Mouse (Mus musculus) retina, adult 2 months (tissue): ENCODE measurements at regions not wholly inside any gene's neighbourhood (a gene's known extent, or its start where the extent isn't known, plus 50 kb on each side); places are given as distances from the start of the nearest gene placed in this dataset.

ENCODE experiments used
- DNase-seq: peaks from one replicate; pipeline ENCODE4 v3.0.0-alpha.2; 2012; ENCODE audit warnings: low read depth, low spot score

- no peak for DNase-seq
Measured at GRCm38 (mm10) chr11:24226755-24227154, 148.9 kb downstream of the Bcl11a start.

DNA sequence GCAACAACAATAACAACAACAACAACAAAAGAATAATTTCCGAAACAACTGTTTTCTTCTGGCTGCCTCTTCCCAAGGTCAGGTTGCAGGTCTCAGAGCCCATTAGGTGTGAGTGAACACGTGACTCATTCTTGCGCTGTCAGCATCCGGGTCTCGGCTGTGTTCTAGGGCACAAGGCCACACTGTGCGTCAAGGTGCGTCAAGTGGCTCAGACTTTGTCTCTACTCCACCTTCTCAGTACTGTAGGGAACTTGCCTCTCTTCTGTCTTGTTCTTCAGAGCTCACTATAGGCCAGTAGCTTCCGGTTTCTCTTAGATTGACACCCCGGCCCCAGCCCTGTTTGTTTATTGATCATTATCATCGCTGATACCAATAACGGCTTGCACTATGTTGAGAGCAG, 155.5 kb downstream of the Bcl11a start:
- DNase-seq, result no peak

DNA sequence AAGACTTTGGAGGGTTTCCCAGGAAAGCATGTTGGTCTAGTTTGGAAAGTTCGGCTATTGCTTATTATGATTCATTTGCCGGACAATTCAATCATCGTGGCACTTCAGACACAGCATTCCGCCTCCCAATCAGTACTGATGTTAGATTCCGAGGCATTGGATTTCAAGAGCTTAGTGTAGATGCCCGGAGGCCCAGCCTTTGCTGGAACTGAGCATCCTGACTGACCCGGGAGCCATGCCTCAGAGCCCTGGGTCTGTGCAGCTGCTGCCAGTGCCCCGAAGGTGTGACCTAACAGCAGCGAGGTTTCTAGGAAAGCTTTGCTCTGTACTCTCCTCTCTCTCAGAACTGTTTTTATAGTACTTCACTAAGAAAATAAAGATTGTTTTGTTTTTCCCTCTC, 156.0 kb downstream of the Bcl11a start:
- DNase-seq, result no peak

DNA sequence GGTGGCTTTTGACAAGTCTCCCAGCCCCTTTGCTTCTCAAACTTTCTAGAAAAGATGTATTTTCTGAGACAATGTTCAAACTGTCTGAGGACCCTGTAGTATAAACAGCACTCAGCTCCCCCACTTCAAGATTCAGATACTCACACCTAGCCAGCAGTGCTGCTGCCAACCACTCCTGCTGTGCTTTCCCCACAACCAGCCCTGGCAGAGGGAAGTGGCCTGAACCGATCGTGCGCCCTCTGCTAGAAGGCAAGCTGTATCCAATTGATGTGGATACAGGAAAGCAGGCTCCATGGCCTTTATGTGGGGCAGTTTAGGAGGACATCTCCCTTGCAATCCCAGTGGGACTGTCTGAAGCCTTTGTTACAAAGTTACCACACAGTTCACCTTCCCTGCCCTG, 156.6 kb downstream of the Bcl11a start:
- DNase-seq, result no peak

- no peak for DNase-seq
Measured at GRCm38 (mm10) chr11:24235326-24235725, 157.5 kb downstream of the Bcl11a start.

DNA sequence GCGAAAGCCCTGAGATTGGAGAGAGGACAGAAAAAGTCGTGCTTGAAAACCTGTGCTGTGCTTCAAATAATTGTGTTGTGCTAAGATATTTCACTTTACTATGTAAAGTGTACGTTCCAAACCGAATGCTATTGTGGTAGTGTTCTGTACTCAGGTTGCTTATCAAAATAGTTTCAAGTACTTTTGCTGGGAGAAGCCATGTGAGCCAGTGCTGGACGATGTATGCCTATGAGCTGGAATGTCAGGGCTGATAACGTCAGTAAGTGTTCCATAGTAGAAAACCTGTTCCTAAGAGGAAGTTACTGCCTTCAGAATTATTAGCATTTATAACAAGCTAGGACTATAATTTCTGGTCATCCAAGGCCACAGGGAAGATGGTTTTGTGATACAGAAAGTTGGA, 161.8 kb downstream of the Bcl11a start:
- no peak for DNase-seq

DNA sequence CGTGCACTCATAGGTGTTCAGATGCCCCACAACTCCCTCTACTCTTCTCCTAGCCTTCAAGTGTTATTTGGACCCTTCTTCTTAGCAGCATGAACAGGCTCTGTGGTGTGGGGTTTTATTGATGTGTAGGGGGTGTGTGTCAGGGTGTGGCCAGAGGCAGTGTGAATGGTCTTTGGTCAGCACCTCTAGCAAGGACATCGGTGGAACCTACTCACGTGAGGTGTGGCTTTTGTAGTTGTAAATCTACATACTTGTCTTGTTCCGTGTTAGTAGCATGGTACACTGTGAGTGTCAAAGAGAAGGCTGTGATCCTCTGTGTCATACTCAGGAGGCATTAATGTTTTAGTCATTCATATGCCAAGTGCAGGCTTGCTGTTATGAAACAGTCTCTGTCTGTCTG, 164.2 kb downstream of the Bcl11a start:
- DNase-seq, result no peak

GRCm38 (mm10) chr11:24242888-24243287, 165.0 kb downstream of the Bcl11a start:
- DNase-seq, result no peak

DNA sequence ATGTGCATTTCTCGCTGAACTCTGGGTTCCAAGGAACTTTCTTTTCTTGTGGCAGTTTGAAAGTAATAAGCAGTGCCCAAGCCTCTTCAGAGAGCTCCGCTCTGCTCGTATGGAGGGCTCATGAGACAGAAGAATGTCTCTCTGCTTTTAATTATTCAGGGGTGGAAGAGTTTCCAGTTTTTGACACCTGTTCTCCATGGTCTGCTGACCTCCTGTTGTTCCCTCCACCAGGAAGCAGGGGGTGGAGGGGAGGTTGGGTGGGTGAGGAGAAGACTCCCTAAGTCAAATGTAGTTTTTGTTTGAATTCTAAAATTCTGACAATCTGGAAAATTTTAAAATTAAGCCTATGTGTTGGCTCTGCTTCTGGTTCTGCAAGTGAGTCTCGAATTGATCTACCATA, 167.5 kb downstream of the Bcl11a start:
- DNase-seq, result no peak

DNA sequence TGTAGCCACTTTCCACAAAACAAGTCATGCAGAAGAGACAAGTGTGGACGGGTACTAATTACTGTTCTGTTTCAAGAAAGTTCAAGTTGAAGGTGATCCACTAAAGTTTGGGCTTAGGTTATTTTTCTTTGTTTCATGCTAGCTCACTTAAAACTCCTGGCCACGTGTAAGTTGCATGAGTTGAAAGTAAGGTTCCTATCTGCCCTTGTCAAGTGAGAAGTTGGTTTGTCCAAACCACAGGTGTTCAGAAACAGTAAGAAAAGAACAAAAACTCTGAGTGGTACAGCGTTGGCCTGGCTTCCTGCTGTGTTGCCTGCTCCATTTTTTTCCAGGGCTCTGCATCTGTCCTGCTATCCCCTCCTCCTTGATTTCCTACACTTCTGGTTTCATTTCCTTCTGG, 168.5 kb downstream of the Bcl11a start:
- DNase-seq, result no peak

- no peak for DNase-seq
Measured at GRCm38 (mm10) chr11:24247285-24247684, 169.4 kb downstream of the Bcl11a start.

DNA sequence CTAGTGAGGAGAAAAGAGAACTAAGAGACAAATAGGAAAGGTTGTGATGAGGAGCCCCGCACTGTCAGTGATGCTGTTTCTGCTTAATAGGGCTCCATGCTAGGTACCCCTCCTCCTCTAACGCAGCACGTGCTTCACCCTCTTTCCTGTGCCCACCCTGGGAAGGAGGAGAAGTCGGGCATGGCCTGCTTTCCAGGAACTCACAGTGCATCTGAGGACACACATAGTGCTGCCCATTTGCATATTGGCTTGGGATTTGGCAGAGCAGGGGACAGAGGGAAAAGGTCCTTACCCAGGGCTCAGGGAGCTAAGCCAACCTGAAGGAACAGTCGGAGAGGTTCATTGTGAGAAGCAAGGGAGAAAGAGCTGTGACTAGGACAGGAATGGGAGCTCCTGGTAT, 173.7 kb downstream of the Bcl11a start:
- DNase-seq, result no peak

DNA sequence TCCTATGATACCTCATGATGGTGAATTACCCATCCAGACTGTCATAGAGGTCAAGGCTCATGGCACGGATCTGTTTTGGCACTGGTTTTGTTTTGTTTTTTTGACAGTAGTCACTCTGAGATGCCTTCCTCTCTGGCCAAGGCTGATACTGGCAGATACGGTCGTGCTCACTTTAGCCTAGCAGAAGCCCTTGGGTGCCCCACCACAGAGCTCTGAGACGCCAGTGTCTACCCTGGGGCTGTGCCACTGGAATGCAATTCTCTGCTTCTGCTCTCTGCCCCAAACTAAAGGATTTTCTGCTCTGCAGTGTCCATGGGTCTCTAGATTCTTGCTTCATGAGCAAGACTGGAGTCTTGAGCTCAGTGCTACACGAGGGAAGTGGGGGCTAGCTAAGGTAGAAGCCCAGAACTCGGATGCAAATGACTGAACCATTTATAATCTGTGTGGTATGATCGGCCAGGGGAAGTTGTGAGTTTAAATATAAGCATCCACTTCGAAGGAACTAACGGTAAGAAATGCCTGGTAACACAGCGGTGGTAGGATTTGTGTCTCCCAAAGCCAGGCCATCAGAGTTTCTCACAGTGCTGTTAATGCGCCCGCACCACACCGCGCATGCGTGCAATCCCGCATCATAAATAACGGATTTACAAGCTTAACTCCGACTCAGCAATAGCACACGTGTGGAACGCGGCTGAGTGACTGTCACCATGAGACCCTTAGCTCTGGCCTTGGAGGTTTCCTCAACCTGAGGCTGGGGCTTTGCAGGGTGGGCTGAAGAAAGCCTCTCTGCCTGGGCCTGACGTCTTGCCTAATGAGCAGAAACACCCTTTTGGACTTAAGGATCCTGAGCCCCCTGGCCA, 177.6 kb downstream of the Bcl11a start:
- DNase-seq, result no peak

GRCm38 (mm10) chr11:24257741-24258140, 179.9 kb downstream of the Bcl11a start:
- DNase-seq, result no peak

DNA sequence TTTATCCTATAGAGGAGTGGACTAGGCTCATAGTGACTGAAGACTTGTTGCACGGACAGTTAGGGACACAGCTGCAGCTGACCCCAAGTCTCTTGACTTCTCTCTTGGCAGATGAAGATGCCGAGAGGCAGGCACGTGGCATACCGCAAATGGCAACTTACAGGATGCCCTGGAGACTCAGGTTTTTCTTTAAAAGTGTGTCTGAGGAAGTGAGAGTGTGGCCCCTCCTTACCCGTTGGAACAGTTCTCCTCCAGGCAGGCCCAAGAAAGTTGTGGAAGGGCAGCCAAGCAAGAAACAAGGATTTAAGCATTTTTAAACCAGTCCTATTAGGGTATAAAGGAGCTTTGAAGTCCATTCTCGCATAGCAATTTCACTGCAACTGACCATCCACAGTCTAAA, 180.5 kb downstream of the Bcl11a start:
- no peak for DNase-seq

GRCm38 (mm10) chr11:24259668-24260067, 181.8 kb downstream of the Bcl11a start:
- no peak for DNase-seq

DNA sequence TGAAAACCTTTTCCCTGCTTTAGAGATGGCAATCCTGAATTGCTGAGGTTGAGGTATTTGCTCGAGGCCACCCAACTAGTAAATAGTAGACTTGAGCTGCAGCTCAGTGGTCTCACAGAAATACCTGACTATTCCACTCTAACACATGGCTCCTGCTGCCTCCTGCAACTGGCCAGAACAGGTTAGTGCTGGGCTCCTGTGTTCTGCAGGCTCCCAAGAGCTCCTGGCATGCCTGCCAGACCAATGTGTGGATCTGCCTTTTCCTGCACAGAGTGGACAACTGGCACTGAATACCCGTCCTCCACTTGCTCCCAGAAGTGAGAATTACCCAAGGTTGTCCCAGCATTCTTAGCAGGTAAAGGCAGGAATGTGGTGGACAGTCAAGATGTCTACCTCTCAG, 191.2 kb downstream of the Bcl11a start:
- DNase-seq, result no peak

DNA sequence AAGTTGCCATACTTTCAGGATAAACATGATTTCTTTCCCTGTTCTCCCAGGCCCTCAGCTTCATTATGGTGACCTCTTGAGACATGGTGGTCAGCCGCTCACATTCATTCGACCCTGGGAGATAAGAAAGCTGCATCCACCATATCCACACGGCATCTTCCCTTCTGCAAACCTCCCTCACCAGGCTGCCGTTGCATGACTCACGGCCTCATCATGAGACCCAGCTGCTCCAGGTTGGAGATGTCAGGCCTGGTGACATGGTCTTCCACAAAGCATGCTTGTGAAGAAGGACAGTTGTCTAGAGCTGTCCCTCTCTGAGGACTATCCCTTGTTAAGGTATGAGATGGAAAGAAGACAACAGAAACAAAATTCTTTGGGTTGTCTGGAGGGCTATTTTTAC, 203.8 kb downstream of the Bcl11a start:
- no peak for DNase-seq

GRCm38 (mm10) chr11:24282556-24282955, 204.7 kb downstream of the Bcl11a start:
- DNase-seq, result no peak

DNA sequence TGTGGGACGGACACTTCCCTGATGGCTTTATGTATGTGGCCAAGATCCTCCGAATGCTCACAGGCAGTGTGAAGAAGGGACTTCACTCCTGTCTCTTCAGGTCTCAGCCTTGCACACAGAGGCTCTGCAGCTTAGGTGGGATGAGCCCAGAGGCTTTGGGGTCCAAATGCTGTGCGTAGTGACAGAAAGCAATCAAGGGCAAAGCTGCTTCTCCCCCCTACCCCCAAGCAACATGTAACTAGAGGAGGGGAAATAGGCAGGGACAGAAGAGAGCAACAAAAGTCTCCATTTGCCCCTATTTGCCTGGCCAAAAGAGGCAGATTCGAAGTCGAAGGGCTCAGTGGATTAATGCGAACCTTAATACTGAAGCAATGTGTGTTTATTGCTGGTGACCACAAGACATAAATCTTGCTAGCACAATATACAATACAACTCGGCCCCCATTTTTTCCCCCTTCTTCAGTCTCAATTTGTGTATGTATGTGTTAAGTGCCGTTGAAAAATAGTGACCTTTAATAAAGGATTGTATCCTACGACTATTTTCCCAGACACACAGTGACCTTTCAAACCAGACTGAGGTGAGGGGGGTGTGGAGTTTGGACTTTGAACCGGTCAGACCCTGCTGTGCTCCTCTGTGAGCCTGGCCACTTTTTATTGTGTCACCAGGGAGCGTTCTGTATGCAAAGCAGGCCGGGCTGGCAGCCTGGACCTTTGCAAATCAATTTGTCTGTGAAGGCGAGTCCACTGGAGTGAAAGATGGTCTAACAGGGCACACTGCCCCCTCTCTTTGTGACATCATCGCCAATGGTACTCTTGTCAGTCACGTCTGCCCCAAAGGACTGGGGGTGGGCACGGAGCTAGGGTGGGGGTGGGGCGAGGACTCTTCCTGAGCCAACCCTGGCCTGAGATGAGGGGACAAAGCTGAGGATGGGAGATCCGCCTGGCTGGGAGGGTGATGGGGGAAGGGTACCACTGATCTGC, 208.6 kb downstream of the Bcl11a start:
- DNase-seq, result no peak

DNA sequence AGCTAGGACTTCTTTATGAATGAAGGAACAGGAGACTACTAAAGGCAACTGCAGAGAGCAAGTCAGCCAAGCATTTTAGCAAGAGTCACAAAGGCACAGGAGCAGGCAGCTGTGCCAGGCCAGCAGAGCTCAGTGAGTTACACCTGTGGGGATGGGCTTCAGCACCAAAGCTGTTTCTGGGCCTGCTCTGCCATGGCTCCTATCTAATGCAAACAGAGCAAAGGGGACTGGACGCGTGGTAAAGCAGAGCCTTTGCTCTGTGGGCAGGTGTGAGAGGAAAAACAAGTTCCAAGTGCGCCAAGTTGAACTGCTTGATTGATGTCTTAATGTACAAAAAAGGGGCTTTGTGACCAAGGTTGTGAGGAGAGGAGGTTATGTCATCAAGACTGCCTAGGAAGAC, 215.4 kb downstream of the Bcl11a start:
- DNase-seq, result no peak

- DNase-seq, result no peak
Measured at GRCm38 (mm10) chr11:24293860-24294531, 216.1 kb downstream of the Bcl11a start.
